Mouse (Mus musculus): ENCODE measurements around the gene Itsn1.

Itsn1 gene

GRCm38 (mm10) chr16:91810235-91810634, 81.2 kb downstream of the Itsn1 start:
- in situ Hi-C loops (cut with MboI, MseI) = no loop called here

GRCm38 (mm10) chr16:91811339-91811738, 82.3 kb downstream of the Itsn1 start:
- in situ Hi-C loops (cut with MboI, MseI) = no loop called here

- in situ Hi-C loops (cut with MboI, MseI) = no loop called here
Observed at GRCm38 (mm10) chr16:91811876-91812275, 82.8 kb downstream of the Itsn1 start.

- in situ Hi-C loops (cut with MboI, MseI) = no loop called here
Observed at GRCm38 (mm10) chr16:91813543-91813942, 84.5 kb downstream of the Itsn1 start.

GRCm38 (mm10) chr16:91815067-91815466, 86.0 kb downstream of the Itsn1 start:
- in situ Hi-C loops (cut with MboI, MseI) = no loop called here

GRCm38 (mm10) chr16:91820299-91820698, 91.2 kb downstream of the Itsn1 start:
- in situ Hi-C loops (cut with MboI, MseI) = no loop called here

- in situ Hi-C loops (cut with MboI, MseI) = no loop called here
Observed at GRCm38 (mm10) chr16:91822325-91822724, 93.2 kb downstream of the Itsn1 start.

- in situ Hi-C loops (cut with MboI, MseI) = no loop called here
Observed at GRCm38 (mm10) chr16:91822759-91823158, 93.7 kb downstream of the Itsn1 start.

- in situ Hi-C loops (cut with MboI, MseI) = no loop called here
Observed at GRCm38 (mm10) chr16:91825774-91826325, 96.8 kb downstream of the Itsn1 start.

- in situ Hi-C loops (cut with MboI, MseI) = no loop called here
Observed at GRCm38 (mm10) chr16:91826893-91827292, 97.8 kb downstream of the Itsn1 start.

- in situ Hi-C loops (cut with MboI, MseI) = no loop called here
Observed at GRCm38 (mm10) chr16:91827456-91827855, 98.4 kb downstream of the Itsn1 start.

GRCm38 (mm10) chr16:91828160-91828559, 99.1 kb downstream of the Itsn1 start:
- in situ Hi-C loops (cut with MboI, MseI) = no loop called here

GRCm38 (mm10) chr16:91828603-91829002, 99.5 kb downstream of the Itsn1 start:
- in situ Hi-C loops (cut with MboI, MseI) = no loop called here

GRCm38 (mm10) chr16:91829121-91829520, 100.0 kb downstream of the Itsn1 start:
- in situ Hi-C loops (cut with MboI, MseI) = no loop called here

GRCm38 (mm10) chr16:91830260-91830659, 101.2 kb downstream of the Itsn1 start:
- in situ Hi-C loops (cut with MboI, MseI) = no loop called here

- in situ Hi-C loops (cut with MboI, MseI) = no loop called here
Observed at GRCm38 (mm10) chr16:91833121-91833520, 104.0 kb downstream of the Itsn1 start.

GRCm38 (mm10) chr16:91833558-91833957, 104.5 kb downstream of the Itsn1 start:
- in situ Hi-C loops (cut with MboI, MseI) = no loop called here

- in situ Hi-C loops (cut with MboI, MseI) = no loop called here
Observed at GRCm38 (mm10) chr16:91833981-91834380, 104.9 kb downstream of the Itsn1 start.

- in situ Hi-C loops (cut with MboI, MseI) = no loop called here
Observed at GRCm38 (mm10) chr16:91835790-91836189, 106.7 kb downstream of the Itsn1 start.

- in situ Hi-C loops (cut with MboI, MseI) = no loop called here
Observed at GRCm38 (mm10) chr16:91836592-91837557, 107.8 kb downstream of the Itsn1 start.

- in situ Hi-C loops (cut with MboI, MseI) = no loop called here
Observed at GRCm38 (mm10) chr16:91837558-91838041, 108.5 kb downstream of the Itsn1 start.

- in situ Hi-C loops (cut with MboI, MseI) = no loop called here
Observed at GRCm38 (mm10) chr16:91838771-91839170, 109.7 kb downstream of the Itsn1 start.

- in situ Hi-C loops (cut with MboI, MseI) = no loop called here
Observed at GRCm38 (mm10) chr16:91839462-91839861, 110.4 kb downstream of the Itsn1 start.
